Mouse (Mus musculus) neural tube, embryonic 14.5 days (tissue): ENCODE results near the gene Dab2. TPM values are rescaled to one million over a fixed set of nuclear protein-coding genes. Genes with fewer than 3 reads are reported as not detected.

ENCODE experiments used
- ATAC-seq: fragments of 200-750 bp; cut with Nextera tagmentation; 2 replicates; pipeline ENCODE4 v1.8.0; 2017; ENCODE audit warnings: low read depth, mild to moderate bottlenecking, moderate TSS enrichment, moderate library complexity
- H3K27ac ChIP-seq: fragments of 300-500 bp; sonication (generic); 2 replicates; pipeline ENCODE4 v1.5.1; 2014; ENCODE audit warnings: low read depth, mild to moderate bottlenecking, control low read depth, low read length, moderate library complexity, mixed read lengths
- H3K27me3 ChIP-seq: fragments of 300-500 bp; sonication (generic); 2 replicates; pipeline ENCODE4 v1.6.1; 2014; ENCODE audit warnings: low read length; ENCODE audit not compliant: control insufficient read depth, insufficient read depth
- H3K36me3 ChIP-seq: fragments of 300-500 bp; sonication (generic); 2 replicates; pipeline ENCODE4 v1.6.1; 2014; ENCODE audit warnings: low read length, mixed read lengths; ENCODE audit not compliant: control insufficient read depth, insufficient read depth
- H3K4me1 ChIP-seq: fragments of 300-500 bp; sonication (generic); 2 replicates; pipeline ENCODE4 v1.6.1; 2014; ENCODE audit warnings: low read length; ENCODE audit not compliant: control insufficient read depth, insufficient read depth
- H3K4me2 ChIP-seq: fragments of 300-500 bp; sonication (generic); 2 replicates; pipeline ENCODE4 v1.6.1; 2014; ENCODE audit warnings: mild to moderate bottlenecking, low read depth, low read length, control low read depth
- H3K4me3 ChIP-seq: fragments of 300-500 bp; sonication (generic); 2 replicates; pipeline ENCODE4 v1.5.1; 2014; ENCODE audit warnings: low read depth, low read length, control low read depth, mixed read lengths
- H3K9ac ChIP-seq: fragments of 300-500 bp; sonication (generic); replicated peaks from 2 replicates; pipeline ENCODE4 v1.6.1; 2014; ENCODE audit warnings: low read depth, mild to moderate bottlenecking, control low read depth, low read length, mixed read lengths
- H3K9me3 ChIP-seq: fragments of 300-500 bp; sonication (generic); 2 replicates; pipeline ENCODE4 v1.6.1; 2016; ENCODE audit warnings: low read length; ENCODE audit not compliant: control insufficient read depth
- WGBS: fragments of 180-500 bp; shearing (Covaris S2); extraction: QIAGEN DNeasy Blood & Tissue Kit; methylation state at CpG from one replicate; pipeline ENCODE4 v1.1.7; 2014; 5-methylcytosine and 5-hydroxymethylcytosine counted together
- polyA plus RNA-seq: library from polyadenylated mRNA; unstranded; fragments of >200 nt; fragmentation: Nextera tagmentation; extraction: Ambion mirVana; gene quantifications from 2 replicates; pipeline ENCODE4 v1.2.1, GENCODE M21; 2014

Gene Dab2
- polyA plus RNA-seq, 1 experiment from 2014 or later: 4.3 TPM

DNA sequence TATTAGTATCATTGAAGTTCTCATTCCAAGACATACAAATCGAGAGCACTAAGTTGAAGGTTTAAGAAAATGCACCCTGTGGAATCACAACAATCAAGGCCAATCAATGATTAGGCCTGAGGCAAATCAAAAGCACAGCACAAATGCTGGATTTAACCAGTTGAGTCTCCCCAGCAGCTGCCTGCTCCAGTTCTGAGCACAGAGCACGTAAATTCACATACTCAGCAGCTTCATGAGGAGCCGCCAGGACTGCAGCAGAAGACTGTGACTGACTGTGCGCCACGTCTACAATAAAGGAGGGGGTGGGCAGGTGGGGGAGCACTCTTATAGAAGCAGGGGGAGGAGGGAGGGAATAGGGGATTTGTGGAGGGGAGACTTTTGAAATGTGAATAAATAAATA is 40.2 kb downstream of the Dab2 start:
- no peak overlapping the region for H3K27ac ChIP-seq
- no peaks in the 10 kb centered on the region for H3K36me3 ChIP-seq
- H3K4me1 ChIP-seq: no peaks in the 10 kb centered on the region
- no peak overlapping the region for H3K9ac ChIP-seq
- 68% methylated on average over 5 of the region's 5 CpGs for WGBS
- no peaks in the 10 kb centered on the region for H3K27me3 ChIP-seq
- no peaks in the 10 kb centered on the region for H3K9me3 ChIP-seq
- no peak overlapping the region for H3K4me2 ChIP-seq
- no peak overlapping the region for H3K4me3 ChIP-seq
- peak; percentile 49; the same call in 1 of the 2 replicates for ATAC-seq

- Histone ChIP-seq H3K4me2 (no peak overlapping the region), H3K36me3 (no peaks in the 10 kb centered on the region), H3K27me3 (no peaks in the 10 kb centered on the region), H3K4me1 (no peaks in the 10 kb centered on the region), H3K27ac (no peak overlapping the region), H3K9ac (no peak overlapping the region), H3K9me3 (no peaks in the 10 kb centered on the region), H3K4me3 (no peak overlapping the region)
- no peak for ATAC-seq
- 74% methylated on average over 6 of the region's 6 CpGs for WGBS
These were observed 40.8 kb downstream of the Dab2 start for GRCm38 (mm10) chr15:6340347-6340746.

DNA sequence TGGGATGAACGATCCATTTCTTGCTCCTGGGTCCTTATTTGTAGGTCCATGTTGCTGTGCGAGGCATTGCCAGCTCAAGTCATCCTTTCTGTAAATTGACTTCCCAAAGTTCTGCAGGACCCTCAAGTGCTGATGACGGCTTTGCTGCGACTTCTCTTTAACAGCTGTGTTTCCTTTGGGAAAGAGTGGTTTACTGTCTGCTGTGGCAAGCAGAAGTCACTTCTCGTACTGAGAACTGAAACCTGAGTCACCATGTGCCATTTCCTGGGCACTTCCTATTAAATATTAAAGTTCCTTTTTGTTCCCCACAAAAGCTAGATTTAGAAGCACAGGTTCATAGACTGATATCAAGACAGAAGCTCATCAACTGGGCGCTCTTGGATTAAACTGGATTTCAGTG is 41.8 kb downstream of the Dab2 start:
- H3K4me2 ChIP-seq: no peak overlapping the region
- no peak overlapping the region for H3K27ac ChIP-seq
- H3K27me3 ChIP-seq: no peaks in the 10 kb centered on the region
- H3K4me1 ChIP-seq: no peaks in the 10 kb centered on the region
- no peaks in the 10 kb centered on the region for H3K36me3 ChIP-seq
- no peak overlapping the region for H3K4me3 ChIP-seq
- no peaks in the 10 kb centered on the region for H3K9me3 ChIP-seq
- 87% methylated on average over 6 of the region's 6 CpGs for WGBS
- no peak for ATAC-seq
- H3K9ac ChIP-seq: no peak overlapping the region

DNA sequence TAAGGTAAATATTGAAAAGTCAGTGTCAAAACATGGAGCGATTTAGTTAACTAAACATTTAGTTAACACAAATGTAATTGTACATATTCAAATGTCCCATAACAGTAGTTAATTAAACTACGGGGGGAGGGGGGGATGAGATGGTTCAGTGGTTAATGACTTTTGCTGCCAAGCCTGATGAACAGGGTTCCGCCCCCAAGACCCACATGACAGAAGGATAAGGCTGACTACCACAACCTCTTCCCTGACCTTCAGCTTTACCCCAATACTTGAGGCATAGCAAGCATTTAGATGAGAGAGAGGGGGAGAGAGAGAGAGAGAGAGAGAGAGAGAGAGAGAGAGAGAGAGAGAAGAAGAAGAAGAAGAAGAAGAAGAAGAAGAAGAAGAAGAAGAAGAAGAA is 54.3 kb downstream of the Dab2 start:
- Histone ChIP-seq H3K27me3 (no peaks in the 10 kb centered on the region), H3K27ac (no peak overlapping the region), H3K4me2 (no peak overlapping the region), H3K4me1 (no peaks in the 10 kb centered on the region), H3K4me3 (no peak overlapping the region), H3K9me3 (no peaks in the 10 kb centered on the region), H3K9ac (no peak overlapping the region), H3K36me3 (no peaks in the 10 kb centered on the region)
- ATAC-seq: no peak
- WGBS: 92% methylated on average over 3 of the region's 3 CpGs

DNA sequence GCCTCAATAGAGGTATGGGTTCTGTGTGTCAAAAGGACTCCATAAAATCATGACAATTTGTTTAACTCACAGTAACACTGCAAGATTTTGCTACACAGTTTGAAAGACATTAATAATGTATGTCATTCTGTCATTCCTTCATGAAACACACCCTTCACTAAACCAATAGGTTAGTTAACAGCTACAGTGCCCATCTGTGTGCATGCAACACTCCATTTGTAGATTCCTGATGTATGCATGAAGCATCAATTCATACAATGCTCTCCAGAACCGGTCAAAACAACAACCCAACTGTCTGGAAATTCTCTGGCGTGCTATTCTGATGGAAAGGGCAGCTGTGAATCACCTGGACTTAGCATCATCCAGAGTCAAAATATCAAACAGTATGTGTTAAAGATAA is 60.3 kb downstream of the Dab2 start:
- Histone ChIP-seq H3K9me3 (no peaks in the 10 kb centered on the region), H3K27me3 (no peaks in the 10 kb centered on the region), H3K4me3 (no peak overlapping the region), H3K9ac (no peak overlapping the region), H3K36me3 (no peaks in the 10 kb centered on the region), H3K4me2 (no peak overlapping the region), H3K27ac (no peak overlapping the region), H3K4me1 (no peaks in the 10 kb centered on the region)
- ATAC-seq: no peak
- WGBS: 79% methylated on average over 2 of the region's 2 CpGs

DNA sequence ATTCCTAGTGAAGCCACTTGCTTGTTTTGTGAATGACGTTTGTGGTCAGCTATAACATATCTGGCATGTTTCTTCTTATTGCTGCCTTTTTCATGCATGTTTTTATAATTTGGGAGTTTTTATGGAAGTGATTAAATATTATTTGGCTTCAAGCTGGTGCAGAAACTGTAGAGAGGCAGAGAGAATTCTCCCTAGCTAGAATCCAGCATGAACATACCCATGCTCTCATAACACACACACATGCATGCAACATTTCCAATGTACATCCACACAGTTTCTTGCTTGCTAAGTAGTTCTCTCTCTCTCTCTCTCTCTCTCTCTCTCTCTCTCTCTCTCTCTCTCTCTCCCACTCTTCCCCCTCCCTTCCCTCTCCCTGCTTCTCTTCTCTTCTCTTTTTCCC is 70.4 kb downstream of the Dab2 start:
- Histone ChIP-seq H3K4me3 (no peak overlapping the region), H3K9me3 (no peaks in the 10 kb centered on the region), H3K4me1 (no peaks in the 10 kb centered on the region), H3K36me3 (no peaks in the 10 kb centered on the region), H3K9ac (no peak overlapping the region), H3K4me2 (no peak overlapping the region), H3K27ac (no peak overlapping the region), H3K27me3 (no peaks in the 10 kb centered on the region)
- 72% methylated on average over 1 of the region's 1 CpGs for WGBS
- ATAC-seq: no peak

DNA sequence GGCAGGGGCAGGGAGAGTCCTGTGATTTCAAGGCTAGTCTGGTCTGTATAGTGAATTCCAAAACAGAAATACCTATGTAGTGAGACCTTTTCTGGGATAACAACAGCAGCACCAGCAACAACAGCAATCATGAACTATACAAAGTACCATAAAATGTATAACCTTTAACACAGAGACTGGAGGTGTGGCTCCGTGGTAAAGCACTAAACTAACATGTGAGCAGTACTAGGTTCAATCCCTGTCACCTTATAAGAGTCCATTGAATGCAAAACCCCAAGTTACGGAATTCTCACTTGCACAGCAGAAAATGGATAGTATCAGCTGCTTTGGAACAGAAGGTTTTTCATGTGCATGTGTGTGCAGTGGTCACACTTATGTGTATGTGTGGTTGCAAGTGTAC is 71.9 kb downstream of the Dab2 start:
- H3K27ac ChIP-seq: no peak overlapping the region
- H3K4me1 ChIP-seq: no peaks in the 10 kb centered on the region
- 95% methylated on average over 2 of the region's 2 CpGs for WGBS
- no peaks in the 10 kb centered on the region for H3K36me3 ChIP-seq
- no peak overlapping the region for H3K4me2 ChIP-seq
- H3K27me3 ChIP-seq: no peaks in the 10 kb centered on the region
- no peaks in the 10 kb centered on the region for H3K9me3 ChIP-seq
- no peak for ATAC-seq
- H3K9ac ChIP-seq: no peak overlapping the region
- no peak overlapping the region for H3K4me3 ChIP-seq

DNA sequence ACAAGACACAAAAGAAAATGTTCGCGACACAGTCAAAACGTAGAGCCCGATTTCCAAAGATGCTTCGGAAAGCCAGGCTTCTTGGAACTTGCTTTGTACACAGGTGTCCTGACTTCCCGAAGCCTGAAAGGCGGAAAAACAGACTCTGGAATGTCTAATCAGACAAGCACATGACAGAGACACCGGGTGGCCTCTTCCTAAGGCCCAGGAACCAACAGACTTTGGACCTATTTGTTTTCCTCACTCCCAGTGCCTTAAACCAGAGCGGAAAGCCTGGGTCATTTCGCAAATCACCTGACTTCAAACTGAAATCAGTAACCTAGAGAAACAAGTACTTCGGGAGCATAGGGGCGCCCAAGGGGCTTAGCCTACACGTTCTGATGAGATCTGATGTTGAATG is 75.4 kb downstream of the Dab2 start:
- H3K27ac ChIP-seq: no peak overlapping the region
- no peak overlapping the region for H3K4me2 ChIP-seq
- H3K9ac ChIP-seq: no peak overlapping the region
- no peaks in the 10 kb centered on the region for H3K27me3 ChIP-seq
- no peak overlapping the region for H3K4me3 ChIP-seq
- no peaks in the 10 kb centered on the region for H3K4me1 ChIP-seq
- H3K36me3 ChIP-seq: no peaks in the 10 kb centered on the region
- WGBS: 82% methylated on average over 13 of the region's 13 CpGs
- ATAC-seq: no peak
- H3K9me3 ChIP-seq: no peaks in the 10 kb centered on the region

GRCm38 (mm10) chr15:6376001-6376400 is 76.4 kb downstream of the Dab2 start:
- 87% methylated on average over 5 of the region's 5 CpGs for WGBS
- H3K36me3 ChIP-seq: no peaks in the 10 kb centered on the region
- no peak overlapping the region for H3K27ac ChIP-seq
- no peaks in the 10 kb centered on the region for H3K4me1 ChIP-seq
- no peaks in the 10 kb centered on the region for H3K9me3 ChIP-seq
- H3K27me3 ChIP-seq: no peaks in the 10 kb centered on the region
- H3K4me3 ChIP-seq: no peak overlapping the region
- H3K4me2 ChIP-seq: no peak overlapping the region
- no peak for ATAC-seq
- no peak overlapping the region for H3K9ac ChIP-seq

- no peak for ATAC-seq
- H3K4me3 ChIP-seq: no peak overlapping the region
- no peaks in the 10 kb centered on the region for H3K36me3 ChIP-seq
- no peaks in the 10 kb centered on the region for H3K27me3 ChIP-seq
- no peaks in the 10 kb centered on the region for H3K9me3 ChIP-seq
- H3K4me2 ChIP-seq: no peak overlapping the region
- no peaks in the 10 kb centered on the region for H3K4me1 ChIP-seq
- WGBS: 89% methylated on average over 11 of the region's 11 CpGs
- H3K27ac ChIP-seq: no peak overlapping the region
- no peak overlapping the region for H3K9ac ChIP-seq
These were observed 77.2 kb downstream of the Dab2 start for GRCm38 (mm10) chr15:6376785-6377184.
